Mouse (Mus musculus) heart, adult 2 months (tissue): ENCODE results near the gene 9130213A22Rik. TPM values are rescaled to one million over a fixed set of nuclear protein-coding genes. Genes with fewer than 3 reads are reported as not detected.
A peak's percentile ranks its signal among the peaks of the same experiment; 100 is the strongest.

Experiments used
- DNase-seq, 2 experiments: peaks; one replicate each; pipeline ENCODE4 v3.0.0; 2021
- H3K27ac ChIP-seq: fragments of 200-600 bp; 2 replicates; pipeline ENCODE4 v1.8.1; 2022
- H3K27me3 ChIP-seq: fragments of 200-500 bp; 2 replicates; pipeline ENCODE4 v1.6.1; 2012; ENCODE audit warnings: mild to moderate bottlenecking, low read length, inconsistent platforms, mixed read lengths; ENCODE audit not compliant: control insufficient read depth, insufficient read depth
- H3K36me3 ChIP-seq: fragments of 200-500 bp; 2 replicates; pipeline ENCODE4 v1.6.1; 2012; ENCODE audit warnings: low read length, inconsistent platforms; ENCODE audit not compliant: control insufficient read depth, insufficient read depth
- H3K4me1 ChIP-seq: fragments of 200-500 bp; 2 replicates; pipeline ENCODE4 v1.6.1; 2011; ENCODE audit warnings: low read length; ENCODE audit not compliant: control insufficient read depth, insufficient read depth
- H3K4me3 ChIP-seq: fragments of 200-600 bp; 2 replicates; pipeline ENCODE4 v1.8.1; 2022
- H3K79me2 ChIP-seq: fragments of 200-500 bp; replicated peaks from 2 replicates; pipeline ENCODE4 v1.6.1; 2012; ENCODE audit warnings: mild to moderate bottlenecking, inconsistent platforms, low read length, moderate library complexity, mixed read lengths; ENCODE audit not compliant: control insufficient read depth, insufficient read depth
- H3K9ac ChIP-seq: fragments of 200-500 bp; 2 replicates; pipeline ENCODE4 v1.6.1; 2012; ENCODE audit warnings: low read depth, mild to moderate bottlenecking, control low read depth, inconsistent platforms, low read length, mixed read lengths
- CTCF ChIP-seq: fragments of 200-600 bp; IDR thresholded peaks from 2 replicates; pipeline ENCODE4 v1.8.1; 2022; ENCODE audit warnings: antibody characterized with exemption, mild to moderate bottlenecking, moderate library complexity
- EP300 ChIP-seq: fragments of 200-500 bp; IDR thresholded peaks from 2 replicates; pipeline ENCODE4 v1.6.1; 2011; ENCODE audit warnings: low read depth, low read length, control low read depth; ENCODE audit not compliant: insufficient read depth
- POLR2A ChIP-seq: fragments of 200-500 bp; IDR thresholded peaks from 2 replicates; pipeline ENCODE4 v1.6.1; 2011; ENCODE audit warnings: mild to moderate bottlenecking, low read depth, low read length, control low read depth; ENCODE audit not compliant: insufficient read depth
- WGBS: fragments of 180-500 bp; shearing (Covaris S2); methylation state at CpG from one replicate; pipeline ENCODE4 v1.1.7; 2018; 5-methylcytosine and 5-hydroxymethylcytosine counted together
- intact Hi-C: fragments of 180-260 bp; cut with DNase I; formaldehyde crosslinking; loops from one replicate; pipeline ENCODE4 v1.15.1; 2025
- polyA plus RNA-seq: library from polyadenylated mRNA; depleted of rRNA; stranded (reverse); fragments of >200 nt; gene quantifications from 2 replicates; pipeline ENCODE4 v1.2.3, GENCODE M21; 2012
- total RNA-seq, 2 experiments: library from RNA; stranded (reverse); gene quantifications; 2 replicates each; pipeline ENCODE4 v1.2.3; 2021

9130213A22Rik gene
- total and polyA plus RNA-seq, 3 experiments = 0.21 to 0.82 (median 0.23) TPM

- Histone ChIP-seq H3K4me1 (no peaks in the 10 kb centered on the region; the same call in 1 of the 2 replicates), H3K79me2 (no peaks in the 10 kb centered on the region)
- no peak for DNase-seq
These were observed 40.8 kb downstream of the 9130213A22Rik start for GRCm38 (mm10) chr11:69081613-69082012.

GRCm38 (mm10) chr11:69080855-69081222 lies 41.5 kb downstream of the 9130213A22Rik start:
- Histone ChIP-seq H3K27ac (no peak overlapping the region), H3K9ac (no peak overlapping the region), H3K4me3 (no peak overlapping the region), H3K4me1 (no peaks in the 10 kb centered on the region; the same call in 1 of the 2 replicates), H3K27me3 (no peaks in the 10 kb centered on the region), H3K79me2 (no peaks in the 10 kb centered on the region), H3K36me3 (no peaks in the 10 kb centered on the region)
- intact Hi-C loops = no loop called here
- TF ChIP-seq POLR2A = no peak
- TF ChIP-seq EP300 = no peak
- no peak for TF ChIP-seq CTCF
- DNase-seq = no peak
- 86% methylated on average over 8 of the region's 8 CpGs for WGBS

More at GRCm38 (mm10) chr11:69081613-69082012, 40.8 kb downstream of the 9130213A22Rik start:
- 85% methylated on average over 7 of the region's 7 CpGs for WGBS
- no peak for TF ChIP-seq POLR2A
- no peak for TF ChIP-seq EP300
- TF ChIP-seq CTCF = no peak
- H3K4me3 ChIP-seq = no peak overlapping the region
- no peaks in the 10 kb centered on the region for H3K36me3 ChIP-seq
- no peak overlapping the region for H3K9ac ChIP-seq
- intact Hi-C loops = no loop called here
- no peaks in the 10 kb centered on the region for H3K27me3 ChIP-seq
- H3K27ac ChIP-seq = no peak overlapping the region

GRCm38 (mm10) chr11:69080102-69080854 lies 42.1 kb downstream of the 9130213A22Rik start:
- no peak overlapping the region for H3K9ac ChIP-seq
- no peaks in the 10 kb centered on the region for H3K36me3 ChIP-seq
- DNase-seq = no peak
- no peak for TF ChIP-seq EP300
- TF ChIP-seq POLR2A = no peak
- no peak for TF ChIP-seq CTCF
- H3K27me3 ChIP-seq = no peaks in the 10 kb centered on the region
- 77% methylated on average over 15 of the region's 15 CpGs for WGBS
- no peak overlapping the region for H3K27ac ChIP-seq
- no peaks in the 10 kb centered on the region; the same call in 1 of the 2 replicates for H3K4me1 ChIP-seq
- no peak overlapping the region for H3K4me3 ChIP-seq
- no peaks in the 10 kb centered on the region for H3K79me2 ChIP-seq
- intact Hi-C loops = no loop called here

GRCm38 (mm10) chr11:69078805-69079438 lies 43.5 kb downstream of the 9130213A22Rik start:
- no peak overlapping the region; the same call in 1 of the 2 replicates for H3K27ac ChIP-seq
- intact Hi-C loops = no loop called here

GRCm38 (mm10) chr11:69078041-69078440 lies 44.3 kb downstream of the 9130213A22Rik start:
- Histone ChIP-seq H3K79me2 (no peaks in the 10 kb centered on the region), H3K4me3 (no peak overlapping the region), H3K4me1 (peaks cover 2% of the 10 kb centered on the region; the same call in 1 of the 2 replicates), H3K36me3 (no peaks in the 10 kb centered on the region), H3K27ac (no peak overlapping the region), H3K9ac (no peak overlapping the region), H3K27me3 (no peaks in the 10 kb centered on the region)
- TF ChIP-seq POLR2A (no peak), EP300 (no peak), CTCF (no peak)
- no peak for DNase-seq
- intact Hi-C loops = no loop called here
- WGBS = 90% methylated on average over 6 of the region's 6 CpGs

More at GRCm38 (mm10) chr11:69078805-69079438, 43.5 kb downstream of the 9130213A22Rik start:
- Histone ChIP-seq H3K36me3 (no peaks in the 10 kb centered on the region), H3K9ac (no peak overlapping the region), H3K4me1 (peaks cover 2% of the 10 kb centered on the region; the same call in 1 of the 2 replicates), H3K4me3 (no peak overlapping the region), H3K27me3 (no peaks in the 10 kb centered on the region), H3K79me2 (no peaks in the 10 kb centered on the region)
- peak; percentile 45 for TF ChIP-seq POLR2A
- TF ChIP-seq CTCF = no peak
- WGBS = 34% methylated on average over 5 of the region's 5 CpGs
- DNase-seq = no peak

GRCm38 (mm10) chr11:69077316-69077715 lies 45.1 kb downstream of the 9130213A22Rik start:
- no peaks in the 10 kb centered on the region for H3K36me3 ChIP-seq
- DNase-seq = no peak
- intact Hi-C loops = no loop called here
- H3K27ac ChIP-seq = no peak overlapping the region
- H3K4me1 ChIP-seq = peaks cover 3% of the 10 kb centered on the region; the same call in 1 of the 2 replicates
- H3K9ac ChIP-seq = no peak overlapping the region
- no peak for TF ChIP-seq CTCF
- TF ChIP-seq POLR2A = no peak
- TF ChIP-seq EP300 = no peak
- WGBS = 82% methylated on average over 9 of the region's 9 CpGs
- H3K27me3 ChIP-seq = no peaks in the 10 kb centered on the region
- no peaks in the 10 kb centered on the region for H3K79me2 ChIP-seq
- H3K4me3 ChIP-seq = no peak overlapping the region
